Mouse (Mus musculus): Measurements from ENCODE around the gene Sez6l2. TPM values are rescaled to one million over a fixed set of nuclear protein-coding genes. Genes with fewer than 3 reads are reported as not detected.

Sez6l2 gene
- polyA plus RNA-seq, 1 experiment = 364 TPM

GRCm38 (mm10) chr7:127016486-127016938, 66.1 kb downstream of the Sez6l2 start:
- H3K27ac ChIP-seq (ENCODE audit: insufficient read depth, low read length) = peak overlapping the region; percentile 98
- peak overlapping the region; percentile 93 for H3K4me3 ChIP-seq (replicated peaks; ENCODE audit: insufficient read depth, low read depth, low read length)
- peaks cover 26% of the 10 kb centered on the region for H3K4me1 ChIP-seq (ENCODE audit: control insufficient read depth, insufficient read depth, low read length)
- WGBS = under 1% methylated on average over 22 of the region's 22 CpGs
- peak; percentile 49 for TF ChIP-seq POLR2A (IDR thresholded peaks at IDR 0.05; ENCODE audit: borderline replicate concordance, insufficient read depth, low read length)
- no peak for TF ChIP-seq CTCF (IDR thresholded peaks at IDR 0.05; ENCODE audit: borderline replicate concordance, insufficient read depth, low read depth, low read length)
- DNase-seq = peak in 1 of 2 experiments; percentile 76
- no peaks in the 10 kb centered on the region for H3K27me3 ChIP-seq (ENCODE audit: control insufficient read depth, insufficient read depth, low read length)

- H3K4me1 ChIP-seq (ENCODE audit: control insufficient read depth, insufficient read depth, low read length) = peaks cover 28% of the 10 kb centered on the region
- DNase-seq = peak; percentile 98
- WGBS = under 1% methylated on average over 39 of the region's 39 CpGs
- TF ChIP-seq CTCF (IDR thresholded peaks at IDR 0.05; ENCODE audit: borderline replicate concordance, insufficient read depth, low read depth, low read length) (peak; percentile 74; the same call in 1 of the 2 replicates), POLR2A (IDR thresholded peaks at IDR 0.05; ENCODE audit: borderline replicate concordance, insufficient read depth, low read length) (peak; percentile 86)
- H3K4me3 ChIP-seq (replicated peaks; ENCODE audit: insufficient read depth, low read depth, low read length) = peak within 1 kb of the TSS; percentile 93
- H3K27ac ChIP-seq (ENCODE audit: insufficient read depth, low read length) = peak within 1 kb of the TSS; percentile 98
- H3K27me3 ChIP-seq (ENCODE audit: control insufficient read depth, insufficient read depth, low read length) = no peaks in the 10 kb centered on the region
Measured at GRCm38 (mm10) chr7:127016971-127017949, 66.9 kb downstream of the Sez6l2 start, which contains the start of gene Pagr1a. Pagr1a (minus strand) TSS chr7:127017352.

DNA sequence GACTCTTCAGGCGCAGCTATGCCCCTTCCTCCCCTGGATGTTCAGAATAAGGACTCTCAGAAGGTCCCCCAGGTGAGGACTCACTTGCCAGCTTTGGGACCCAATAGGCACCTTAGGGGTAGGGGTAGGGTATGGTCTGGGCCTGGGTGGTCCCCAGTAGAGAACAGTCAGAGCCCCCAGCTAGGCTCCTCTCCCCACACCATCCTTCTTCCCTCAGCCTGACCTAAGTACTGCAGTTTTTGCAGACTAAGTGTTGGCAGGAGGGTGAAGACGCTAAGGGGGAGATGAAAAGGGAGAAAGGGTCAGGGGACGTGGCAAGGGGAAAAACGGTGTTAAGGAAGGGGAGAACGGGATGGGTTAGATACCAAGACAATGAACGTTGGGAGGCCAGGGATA, 67.6 kb downstream of the Sez6l2 start:
- peaks cover 27% of the 10 kb centered on the region for H3K4me1 ChIP-seq (ENCODE audit: control insufficient read depth, insufficient read depth, low read length)
- H3K4me3 ChIP-seq (replicated peaks; ENCODE audit: insufficient read depth, low read depth, low read length) = peak overlapping the region; percentile 80
- peak in 1 of 2 experiments; percentile 50 for DNase-seq
- TF ChIP-seq POLR2A (IDR thresholded peaks at IDR 0.05; ENCODE audit: borderline replicate concordance, insufficient read depth, low read length) = no peak
- TF ChIP-seq CTCF (IDR thresholded peaks at IDR 0.05; ENCODE audit: borderline replicate concordance, insufficient read depth, low read depth, low read length) = no peak
- peak overlapping the region; percentile 91 for H3K27ac ChIP-seq (ENCODE audit: insufficient read depth, low read length)
- WGBS = 22% methylated on average over 6 of the region's 6 CpGs
- H3K27me3 ChIP-seq (ENCODE audit: control insufficient read depth, insufficient read depth, low read length) = no peaks in the 10 kb centered on the region

DNA sequence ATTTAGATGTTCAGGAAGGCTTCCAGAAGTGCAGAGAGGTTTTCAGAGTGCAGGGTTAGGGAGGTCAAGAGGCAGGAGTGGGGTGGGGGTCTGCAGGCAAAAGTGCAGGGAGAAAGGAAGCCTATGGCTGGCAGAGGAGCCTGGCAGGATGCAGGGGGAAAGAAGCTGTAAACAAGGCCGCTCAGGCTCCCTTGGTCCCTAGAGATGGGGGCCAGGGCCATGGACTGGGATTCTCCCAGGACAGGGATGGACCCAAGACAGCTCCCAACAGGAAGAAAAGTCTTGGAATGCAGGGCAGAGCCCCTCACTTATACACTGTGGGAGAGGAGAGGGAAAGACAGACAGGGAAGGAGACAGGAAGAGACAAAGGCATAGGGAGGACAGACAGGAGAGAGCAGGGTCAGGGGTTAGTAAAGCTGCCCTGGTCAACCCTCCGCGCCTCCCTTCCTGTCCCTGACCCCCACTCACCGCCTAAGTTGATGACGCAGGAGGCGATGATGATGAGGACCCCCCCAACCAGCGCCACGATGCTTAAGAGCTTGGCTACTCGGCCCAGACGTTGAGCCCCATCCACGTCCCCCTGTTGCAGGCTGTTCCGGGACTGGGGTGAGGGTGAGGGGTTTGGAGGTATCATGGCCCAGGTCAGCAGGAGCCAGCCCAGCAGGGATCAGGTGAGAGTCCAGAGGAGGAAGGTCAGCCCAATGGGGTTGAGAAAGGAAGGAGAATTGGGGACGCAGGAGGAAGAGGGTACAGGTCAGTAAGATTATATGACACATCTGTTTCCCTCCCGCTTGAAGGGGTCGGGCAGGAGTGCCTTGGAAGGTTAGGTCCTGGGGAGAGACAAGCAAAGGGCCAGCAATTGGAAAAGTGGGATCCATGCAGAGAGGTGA, 68.3 kb downstream of the Sez6l2 start:
- H3K4me3 ChIP-seq (replicated peaks; ENCODE audit: insufficient read depth, low read depth, low read length) = peak overlapping the region; percentile 80

GRCm38 (mm10) chr7:127019306-127019960, 69.1 kb downstream of the Sez6l2 start:
- peak overlapping the region; percentile 80 for H3K4me3 ChIP-seq (replicated peaks; ENCODE audit: insufficient read depth, low read depth, low read length)
- 8% methylated on average over 14 of the region's 14 CpGs for WGBS
- TF ChIP-seq POLR2A (IDR thresholded peaks at IDR 0.05; ENCODE audit: borderline replicate concordance, insufficient read depth, low read length) (no peak), CTCF (IDR thresholded peaks at IDR 0.05; ENCODE audit: borderline replicate concordance, insufficient read depth, low read depth, low read length) (no peak)
- peak overlapping the region; percentile 91 for H3K27ac ChIP-seq (ENCODE audit: insufficient read depth, low read length)
- no peaks in the 10 kb centered on the region for H3K27me3 ChIP-seq (ENCODE audit: control insufficient read depth, insufficient read depth, low read length)
- H3K4me1 ChIP-seq (ENCODE audit: control insufficient read depth, insufficient read depth, low read length) = peaks cover 33% of the 10 kb centered on the region
- DNase-seq = no peak

More for the DNA sequence above, 68.3 kb downstream of the Sez6l2 start:
- Histone ChIP-seq H3K4me1 (ENCODE audit: control insufficient read depth, insufficient read depth, low read length) (peaks cover 30% of the 10 kb centered on the region), H3K27me3 (ENCODE audit: control insufficient read depth, insufficient read depth, low read length) (no peaks in the 10 kb centered on the region), H3K27ac (ENCODE audit: insufficient read depth, low read length) (peak overlapping the region; percentile 91)
- TF ChIP-seq POLR2A (IDR thresholded peaks at IDR 0.05; ENCODE audit: borderline replicate concordance, insufficient read depth, low read length) (no peak), CTCF (IDR thresholded peaks at IDR 0.05; ENCODE audit: borderline replicate concordance, insufficient read depth, low read depth, low read length) (no peak)
- WGBS = 39% methylated on average over 15 of the region's 15 CpGs
- DNase-seq = peak; percentile 38 to 59

- peak overlapping the region; percentile 91 for H3K27ac ChIP-seq (ENCODE audit: insufficient read depth, low read length)
- H3K27me3 ChIP-seq (ENCODE audit: control insufficient read depth, insufficient read depth, low read length) = no peaks in the 10 kb centered on the region
- 6% methylated on average over 3 of the region's 3 CpGs for WGBS
- H3K4me1 ChIP-seq (ENCODE audit: control insufficient read depth, insufficient read depth, low read length) = peaks cover 31% of the 10 kb centered on the region
- peak overlapping the region; percentile 80 for H3K4me3 ChIP-seq (replicated peaks; ENCODE audit: insufficient read depth, low read depth, low read length)
- peak; percentile 64 to 68 for DNase-seq
- 0 out of 2 replicates have a peak, but pooled peaks have one; percentile 14 for TF ChIP-seq POLR2A (IDR thresholded peaks at IDR 0.05; ENCODE audit: borderline replicate concordance, insufficient read depth, low read length)
- TF ChIP-seq CTCF (IDR thresholded peaks at IDR 0.05; ENCODE audit: borderline replicate concordance, insufficient read depth, low read depth, low read length) = no peak
Measured at GRCm38 (mm10) chr7:127020031-127020430, 69.7 kb downstream of the Sez6l2 start.

Other genes with a start within 250 kb of the Sez6l2 start
- 110 and 126 TPM in 2 replicates for gene Coro1a, start 242.8 kb upstream of the Sez6l2 start, polyA plus RNA-seq (2012; rRNA removed)
- 212 and 229 TPM in 2 replicates for gene Mapk3, start 191.0 kb upstream of the Sez6l2 start, polyA plus RNA-seq (2012; rRNA removed)
- gene Gdpd3, start 184.2 kb upstream of the Sez6l2 start, polyA plus RNA-seq (2012; rRNA removed) = 6.0 and 8.0 TPM in 2 replicates
- gene Ypel3, start 173.6 kb upstream of the Sez6l2 start, polyA plus RNA-seq (2012; rRNA removed) = 628 and 636 TPM in 2 replicates
- gene Tbx6, start 169.1 kb upstream of the Sez6l2 start, polyA plus RNA-seq (2012; rRNA removed) = 2.2 TPM in 2 replicates
- gene Ppp4c, start 158.1 kb upstream of the Sez6l2 start, polyA plus RNA-seq (2012; rRNA removed) = 110 and 119 TPM in 2 replicates
- 193 and 196 TPM in 2 replicates for gene Fam57b, start 152.9 kb upstream of the Sez6l2 start, polyA plus RNA-seq (2012; rRNA removed)
- not detected in 2 replicates for gene 4930451I11Rik, start 118.9 kb upstream of the Sez6l2 start, polyA plus RNA-seq (2012; rRNA removed)
- gene Doc2a, start 103.1 kb upstream of the Sez6l2 start, polyA plus RNA-seq (2012; rRNA removed) = 9.7 and 12.1 TPM in 2 replicates
- gene Hirip3, start 88.6 kb upstream of the Sez6l2 start, polyA plus RNA-seq (2012; rRNA removed) = 60.9 and 63.1 TPM in 2 replicates
- 67.3 and 67.6 TPM in 2 replicates for gene Ino80e, start 88.2 kb upstream of the Sez6l2 start, polyA plus RNA-seq (2012; rRNA removed)
- gene Taok2, start 65.9 kb upstream of the Sez6l2 start, polyA plus RNA-seq (2012; rRNA removed) = 107 and 108 TPM in 2 replicates
- 29.8 and 37.5 TPM in 2 replicates for gene Tmem219, start 27.6 kb upstream of the Sez6l2 start, polyA plus RNA-seq (2012; rRNA removed)
- gene Kctd13, start 21.7 kb upstream of the Sez6l2 start, polyA plus RNA-seq (2012; rRNA removed) = 130 and 140 TPM in 2 replicates
- gene Asphd1, start 981 bp upstream of the Sez6l2 start, polyA plus RNA-seq (2012; rRNA removed) = 41.8 and 42.4 TPM in 2 replicates
- gene Cdipt, start 25.4 kb downstream of the Sez6l2 start, polyA plus RNA-seq (2012; rRNA removed) = 255 and 281 TPM in 2 replicates
- 0.92 and 1.1 TPM in 2 replicates for gene Cdiptos, start 25.5 kb downstream of the Sez6l2 start, polyA plus RNA-seq (2012; rRNA removed)
- 19.9 and 21.0 TPM in 2 replicates for gene Mvp, start 64.1 kb downstream of the Sez6l2 start, polyA plus RNA-seq (2012; rRNA removed)
- 2.8 and 5.2 TPM in 2 replicates for gene Pagr1b, start 65.9 kb downstream of the Sez6l2 start, polyA plus RNA-seq (2012; rRNA removed)
- 91.6 and 105 TPM in 2 replicates for gene Pagr1a, start 66.8 kb downstream of the Sez6l2 start, polyA plus RNA-seq (2012; rRNA removed)
- gene Gm42742, start 70.5 kb downstream of the Sez6l2 start, polyA plus RNA-seq (2012; rRNA removed) = 362 and 365 TPM in 2 replicates
- gene Prrt2, start 70.6 kb downstream of the Sez6l2 start, polyA plus RNA-seq (2012; rRNA removed) = 600 and 672 TPM in 2 replicates
- 198 and 213 TPM in 2 replicates for gene Maz, start 76.5 kb downstream of the Sez6l2 start, polyA plus RNA-seq (2012; rRNA removed)
- gene Kif22, start 91.9 kb downstream of the Sez6l2 start, polyA plus RNA-seq (2012; rRNA removed) = 7.7 and 9.1 TPM in 2 replicates
- 0.34 TPM in 1 of 2 replicates, not detected in the other for gene Zg16, start 136.8 kb downstream of the Sez6l2 start, polyA plus RNA-seq (2012; rRNA removed)
- gene AI467606, start 140.8 kb downstream of the Sez6l2 start, polyA plus RNA-seq (2012; rRNA removed) = 1.4 and 2.1 TPM in 2 replicates
- gene Qprt, start 171.7 kb downstream of the Sez6l2 start, polyA plus RNA-seq (2012; rRNA removed) = 2.1 and 2.2 TPM in 2 replicates
- 0.16 and 0.18 TPM in 2 replicates for gene Spn, start 187.3 kb downstream of the Sez6l2 start, polyA plus RNA-seq (2012; rRNA removed)
- 101 and 103 TPM in 2 replicates for gene Cd2bp2, start 245.5 kb downstream of the Sez6l2 start, polyA plus RNA-seq (2012; rRNA removed)

All from cerebellum, adult 2 months (tissue).